ENCODE assay signal across 38 mouse cellular contexts in genomic region chr2:148825986-148826385, GRCm38 (mm10). TPM values are rescaled to one million over a fixed set of nuclear protein-coding genes. Genes with fewer than 3 reads are reported as not detected.
"Had no signal": no experiment of that assay in that cellular context is flagged by ENCODE, and none has a peak within 500 bp of the region (broad histone marks: within the 10 kb centered on the region; RNA-seq: fewer than 3 reads in every experiment).

No protein-coding gene starts in this region.

- H3K4me3 ChIP-seq: limb, embryonic 12.5 days; limb, embryonic 13.5 days; limb, embryonic 15.5 days; liver, embryonic 12.5 days; liver, embryonic 13.5 days; liver, embryonic 15.5 days; lung, embryonic 15.5 days; megakaryocyte, embryonic 14.5 days; midbrain, embryonic 10.5 days; midbrain, embryonic 12.5 days; midbrain, embryonic 13.5 days; midbrain, embryonic 15.5 days; myocyte; neural tube, embryonic 12.5 days had no signal

- DNase-seq: left cerebral cortex, postnatal 4 days; liver; liver, embryonic 13.5 days; liver, postnatal 0 days; lung, adult 18-20 months; lung, adult 2 months; lung, embryonic 14.5 days; lung, postnatal 10 days; lung, postnatal 14 days; lung, postnatal 36 days; lung, postnatal 4 days; midbrain, embryonic 14.5 days had no signal

- H3K9ac ChIP-seq: limb, embryonic 12.5 days; limb, embryonic 13.5 days; limb, embryonic 15.5 days; liver, embryonic 12.5 days; liver, embryonic 13.5 days; liver, embryonic 14.5 days; liver, embryonic 15.5 days; liver, postnatal 0 days; lung, embryonic 14.5 days; lung, embryonic 15.5 days; midbrain, embryonic 12.5 days; midbrain, embryonic 13.5 days; midbrain, embryonic 15.5 days; neural tube, embryonic 12.5 days had no signal

- H3K4me1 ChIP-seq: limb, embryonic 12.5 days; limb, embryonic 13.5 days; limb, embryonic 15.5 days; liver, embryonic 12.5 days; liver, embryonic 13.5 days; liver, embryonic 15.5 days; lung, embryonic 15.5 days; megakaryocyte, embryonic 14.5 days; midbrain, embryonic 10.5 days; midbrain, embryonic 12.5 days; midbrain, embryonic 13.5 days; midbrain, embryonic 15.5 days; neural tube, embryonic 12.5 days had no signal

- H3K36me3 ChIP-seq: limb, embryonic 12.5 days; limb, embryonic 13.5 days; limb, embryonic 15.5 days; liver, embryonic 12.5 days; liver, embryonic 13.5 days; liver, embryonic 15.5 days; lung, embryonic 15.5 days; midbrain, embryonic 10.5 days; midbrain, embryonic 12.5 days; midbrain, embryonic 13.5 days; midbrain, embryonic 15.5 days; neural tube, embryonic 12.5 days had no signal

- H3K27ac ChIP-seq: limb, embryonic 12.5 days; limb, embryonic 13.5 days; limb, embryonic 15.5 days; liver, embryonic 12.5 days; liver, embryonic 13.5 days; liver, embryonic 14.5 days; liver, embryonic 15.5 days; lung, embryonic 15.5 days; macrophage; midbrain, embryonic 10.5 days; midbrain, embryonic 12.5 days; midbrain, embryonic 13.5 days; midbrain, embryonic 15.5 days; neural tube, embryonic 12.5 days had no signal

- H3K9me3 ChIP-seq: limb, embryonic 12.5 days; limb, embryonic 13.5 days; limb, embryonic 15.5 days; liver, embryonic 12.5 days; liver, embryonic 13.5 days; liver, embryonic 15.5 days; lung, embryonic 15.5 days; megakaryocyte, embryonic 14.5 days; midbrain, embryonic 10.5 days; midbrain, embryonic 12.5 days; midbrain, embryonic 13.5 days; midbrain, embryonic 15.5 days; neural tube, embryonic 12.5 days had no signal

- H3K27me3 ChIP-seq: limb, embryonic 12.5 days; limb, embryonic 13.5 days; limb, embryonic 15.5 days; liver, embryonic 12.5 days; liver, embryonic 13.5 days; liver, embryonic 15.5 days; lung, embryonic 15.5 days; megakaryocyte, embryonic 14.5 days; midbrain, embryonic 12.5 days; midbrain, embryonic 13.5 days; midbrain, embryonic 15.5 days; neural tube, embryonic 12.5 days had no signal

- ATAC-seq: liver, embryonic 12.5 days; liver, postnatal 0 days; lung, postnatal 0 days; midbrain, embryonic 13.5 days; midbrain, embryonic 15.5 days; midbrain, embryonic 16.5 days had no signal

- H3K4me2 ChIP-seq: limb, embryonic 12.5 days; limb, embryonic 13.5 days; limb, embryonic 15.5 days; liver, embryonic 11.5 days; liver, embryonic 12.5 days; liver, embryonic 13.5 days; liver, embryonic 15.5 days; lung, embryonic 14.5 days; lung, embryonic 15.5 days; midbrain, embryonic 11.5 days; midbrain, embryonic 12.5 days; midbrain, embryonic 13.5 days; midbrain, embryonic 15.5 days; neural tube, embryonic 12.5 days had no signal

RNA-seq across cellular contexts. Expression of gene Cst13, which starts 6.1 kb away (rescaled TPM):
- polyA plus RNA-seq: limb, embryonic 11.5 days; limb, embryonic 12.5 days; limb, embryonic 13.5 days; limb, embryonic 14.5 days; limb, embryonic 15.5 days; liver, adult 2 months; liver, embryonic 11.5 days; liver, embryonic 12.5 days; liver, embryonic 13.5 days; liver, embryonic 14.5 days; liver, embryonic 15.5 days; liver, embryonic 16.5 days; liver, postnatal 0 days; lung, adult 2 months; lung, embryonic 14.5 days; lung, embryonic 15.5 days; lung, embryonic 16.5 days; lung, postnatal 0 days; macrophage; midbrain, embryonic 10.5 days; midbrain, embryonic 11.5 days; midbrain, embryonic 12.5 days; midbrain, embryonic 13.5 days; midbrain, embryonic 14.5 days; midbrain, embryonic 15.5 days; midbrain, embryonic 16.5 days; midbrain, postnatal 0 days; myocyte; neural tube, embryonic 11.5 days; neural tube, embryonic 12.5 days had no signal

RNA-seq across cellular contexts. Expression of gene Cst9, which starts 9.0 kb away (rescaled TPM):
- polyA plus RNA-seq: limb, embryonic 11.5 days; limb, embryonic 12.5 days; limb, embryonic 13.5 days; limb, embryonic 14.5 days; limb, embryonic 15.5 days; liver, adult 2 months; liver, embryonic 11.5 days; liver, embryonic 16.5 days; lung, embryonic 14.5 days; macrophage; midbrain, embryonic 10.5 days; midbrain, embryonic 11.5 days; midbrain, embryonic 12.5 days; midbrain, embryonic 13.5 days; midbrain, embryonic 14.5 days; midbrain, embryonic 15.5 days; midbrain, embryonic 16.5 days; midbrain, postnatal 0 days; myocyte; neural tube, embryonic 11.5 days; neural tube, embryonic 12.5 days had no signal

RNA-seq across cellular contexts. Expression of gene Cst8, which starts 27.4 kb away (rescaled TPM):
- polyA plus RNA-seq: limb, embryonic 11.5 days; limb, embryonic 12.5 days; limb, embryonic 13.5 days; limb, embryonic 14.5 days; limb, embryonic 15.5 days; liver, adult 2 months; liver, embryonic 11.5 days; liver, embryonic 12.5 days; liver, embryonic 13.5 days; lung, embryonic 14.5 days; lung, embryonic 15.5 days; lung, embryonic 16.5 days; macrophage; midbrain, embryonic 10.5 days; midbrain, embryonic 11.5 days; midbrain, embryonic 12.5 days; midbrain, embryonic 13.5 days; midbrain, embryonic 14.5 days; midbrain, embryonic 15.5 days; midbrain, embryonic 16.5 days; midbrain, postnatal 0 days; myocyte; neural tube, embryonic 11.5 days; neural tube, embryonic 12.5 days had no signal

RNA-seq across cellular contexts. Expression of gene Cst12, which starts 36.8 kb away (rescaled TPM):
- polyA plus RNA-seq: limb, embryonic 11.5 days; limb, embryonic 12.5 days; limb, embryonic 13.5 days; limb, embryonic 14.5 days; limb, embryonic 15.5 days; liver, adult 2 months; liver, embryonic 11.5 days; liver, embryonic 12.5 days; liver, embryonic 13.5 days; liver, embryonic 14.5 days; liver, embryonic 15.5 days; liver, embryonic 16.5 days; liver, postnatal 0 days; lung, adult 2 months; lung, embryonic 14.5 days; lung, embryonic 15.5 days; lung, embryonic 16.5 days; lung, postnatal 0 days; macrophage; midbrain, embryonic 10.5 days; midbrain, embryonic 11.5 days; midbrain, embryonic 12.5 days; midbrain, embryonic 13.5 days; midbrain, embryonic 14.5 days; midbrain, embryonic 15.5 days; midbrain, embryonic 16.5 days; midbrain, postnatal 0 days; myocyte; neural tube, embryonic 11.5 days; neural tube, embryonic 12.5 days had no signal

RNA-seq across cellular contexts. Expression of gene 9230104L09Rik, which starts 38.9 kb away (rescaled TPM):
- polyA plus RNA-seq: limb, embryonic 11.5 days; limb, embryonic 12.5 days; limb, embryonic 13.5 days; limb, embryonic 14.5 days; limb, embryonic 15.5 days; liver, adult 2 months; liver, embryonic 11.5 days; liver, embryonic 12.5 days; liver, embryonic 13.5 days; liver, embryonic 14.5 days; liver, embryonic 15.5 days; liver, embryonic 16.5 days; liver, postnatal 0 days; lung, embryonic 14.5 days; lung, embryonic 15.5 days; lung, embryonic 16.5 days; macrophage; midbrain, embryonic 10.5 days; midbrain, embryonic 11.5 days; midbrain, embryonic 12.5 days; midbrain, embryonic 13.5 days; midbrain, embryonic 14.5 days; midbrain, embryonic 15.5 days; midbrain, embryonic 16.5 days; midbrain, postnatal 0 days; myocyte; neural tube, embryonic 11.5 days; neural tube, embryonic 12.5 days had no signal
